ENCODE assay signal across 19 mouse cellular contexts in genomic region chr10:123108527-123108926, GRCm38 (mm10).
"Had no signal": no experiment of that assay in that cellular context is flagged by ENCODE, and none has a peak within 500 bp of the region (broad histone marks: within the 10 kb centered on the region; RNA-seq: fewer than 3 reads in every experiment).

No protein-coding gene starts in this region.

- ATAC-seq: liver, postnatal 0 days; lung, postnatal 0 days had no signal

- H3K4me2 ChIP-seq: liver, embryonic 11.5 days; liver, embryonic 13.5 days; liver, embryonic 15.5 days; lung, embryonic 15.5 days; midbrain, embryonic 12.5 days; neural tube, embryonic 12.5 days; stomach, embryonic 15.5 days had no signal

- H3K27ac ChIP-seq: liver, embryonic 13.5 days; liver, embryonic 15.5 days; lung, embryonic 15.5 days; macrophage; midbrain, embryonic 12.5 days; neural tube, embryonic 12.5 days; stomach, embryonic 15.5 days; stomach, postnatal 0 days had no signal

- H3K27me3 ChIP-seq: liver, embryonic 13.5 days; liver, embryonic 15.5 days; lung, embryonic 15.5 days; megakaryocyte, embryonic 14.5 days; midbrain, embryonic 12.5 days; neural tube, embryonic 12.5 days; stomach, embryonic 15.5 days had no signal

- H3K4me3 ChIP-seq: liver, embryonic 13.5 days; liver, embryonic 15.5 days; lung, embryonic 15.5 days; megakaryocyte, embryonic 14.5 days; midbrain, embryonic 12.5 days; neural tube, embryonic 12.5 days; stomach, embryonic 15.5 days had no signal

- DNase-seq: liver, embryonic 13.5 days; liver, postnatal 0 days; lung, adult 2 months; lung, postnatal 14 days; lung, postnatal 36 days; midbrain, embryonic 14.5 days; thymus, adult 2 months; thymus, postnatal 25 days; thymus, postnatal 4 days had no signal

- H3K9ac ChIP-seq: liver, embryonic 13.5 days; liver, embryonic 15.5 days; liver, postnatal 0 days; lung, embryonic 15.5 days; midbrain, embryonic 12.5 days; neural tube, embryonic 12.5 days; stomach, embryonic 15.5 days had no signal

- H3K4me1 ChIP-seq: liver, embryonic 13.5 days; megakaryocyte, embryonic 14.5 days; neural tube, embryonic 12.5 days; stomach, embryonic 15.5 days had no signal

- H3K9me3 ChIP-seq: liver, embryonic 13.5 days; liver, embryonic 15.5 days; lung, embryonic 15.5 days; megakaryocyte, embryonic 14.5 days; midbrain, embryonic 12.5 days; neural tube, embryonic 12.5 days; stomach, embryonic 15.5 days had no signal
